Mouse (Mus musculus) liver, adult 2 months (tissue): ENCODE results near the gene Tm9sf4. TPM values are rescaled to one million over a fixed set of nuclear protein-coding genes. Genes with fewer than 3 reads are reported as not detected.

ENCODE experiments used
- DNase-seq: peaks from one replicate; pipeline ENCODE4 v3.0.0-alpha.2; 2011; ENCODE audit warnings: low read depth, low spot score; ENCODE audit errors: extremely low read depth
- H3K27ac ChIP-seq: fragments of 200-500 bp; replicated peaks from 2 replicates; pipeline ENCODE4 v1.5.1; 2012; ENCODE audit warnings: low read depth, mild to moderate bottlenecking, control low read depth, inconsistent platforms, low read length; ENCODE audit not compliant: insufficient read depth
- H3K27me3 ChIP-seq: fragments of 200-500 bp; 2 replicates; pipeline ENCODE4 v1.6.1; 2012; ENCODE audit warnings: mild to moderate bottlenecking, moderate library complexity, low read length, inconsistent platforms; ENCODE audit not compliant: control insufficient read depth, insufficient read depth
- H3K36me3 ChIP-seq: fragments of 200-500 bp; 2 replicates; pipeline ENCODE4 v1.6.1; 2012; ENCODE audit warnings: low read length, inconsistent platforms; ENCODE audit not compliant: control insufficient read depth, insufficient read depth
- H3K4me1 ChIP-seq: fragments of 200-500 bp; 2 replicates; pipeline ENCODE4 v1.6.1; 2011; ENCODE audit warnings: low read length; ENCODE audit not compliant: control insufficient read depth, insufficient read depth
- H3K4me3 ChIP-seq: fragments of 200-500 bp; 2 replicates; pipeline ENCODE4 v1.5.1; 2011; ENCODE audit warnings: low read depth, mild to moderate bottlenecking, control low read depth, low read length, moderate library complexity; ENCODE audit not compliant: insufficient read depth
- H3K79me2 ChIP-seq: fragments of 200-500 bp; 2 replicates; pipeline ENCODE4 v1.6.1; 2012; ENCODE audit warnings: inconsistent platforms, mild to moderate bottlenecking, low read length, moderate library complexity; ENCODE audit not compliant: control insufficient read depth, insufficient read depth
- H3K9ac ChIP-seq: fragments of 200-500 bp; 2 replicates; pipeline ENCODE4 v1.6.1; 2012; ENCODE audit warnings: low read depth, mild to moderate bottlenecking, control low read depth, inconsistent platforms, low read length
- CTCF ChIP-seq: fragments of 200-500 bp; IDR thresholded peaks from 2 replicates; pipeline ENCODE4 v1.5.1; 2011; ENCODE audit warnings: low read depth, low read length, control low read depth
- POLR2A ChIP-seq: fragments of 200-500 bp; IDR thresholded peaks from 2 replicates; pipeline ENCODE4 v1.6.1; 2011; ENCODE audit warnings: low read length, control low read depth; ENCODE audit not compliant: insufficient read depth; ENCODE audit errors: extremely low read depth
- WGBS: fragments of 180-500 bp; shearing (Covaris S2); methylation state at CpG from one replicate; pipeline ENCODE4 v1.1.7; 2018; 5-methylcytosine and 5-hydroxymethylcytosine counted together
- polyA plus RNA-seq: library from polyadenylated mRNA; depleted of rRNA; stranded (reverse); fragments of >200 nt; gene quantifications from 2 replicates; pipeline ENCODE4 v1.2.3, GENCODE M21; 2012
- total RNA-seq: library from RNA; depleted of rRNA; stranded (reverse); fragments of >200 nt; gene quantifications from 2 replicates; pipeline ENCODE4 v1.2.3, GENCODE M21; 2014

Tm9sf4 gene
- total and polyA plus RNA-seq, 2 experiments = 28.0 to 45.5 TPM

DNA sequence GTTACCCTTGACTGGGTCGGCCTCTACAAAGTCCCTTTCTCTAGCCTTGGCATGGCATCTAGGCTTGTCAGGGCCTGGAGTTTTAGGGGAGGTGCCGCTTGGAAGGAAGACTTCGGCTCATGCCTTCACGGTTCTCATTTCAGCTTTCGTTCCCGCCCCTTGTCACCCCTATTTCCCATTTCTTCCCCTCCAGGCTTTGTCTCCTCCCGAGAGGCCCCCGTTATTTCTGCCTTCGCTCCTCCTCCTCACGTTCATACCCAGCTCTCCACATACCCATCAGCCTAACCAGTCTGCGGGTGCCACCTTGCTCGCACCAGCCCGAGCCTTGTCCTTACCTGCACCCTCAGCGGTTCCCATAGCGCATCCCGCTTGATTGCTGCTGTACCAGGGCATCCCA lies 579 bp downstream of the Tm9sf4 start:
- no peak for TF ChIP-seq CTCF
- Histone ChIP-seq H3K9ac (peak overlapping the region; percentile 94), H3K36me3 (no peaks in the 10 kb centered on the region), H3K4me3 (peak overlapping the region; percentile 98), H3K79me2 (peaks cover 15% of the 10 kb centered on the region), H3K4me1 (peaks cover 5% of the 10 kb centered on the region), H3K27me3 (no peaks in the 10 kb centered on the region), H3K27ac (peak overlapping the region; percentile 94)
- 1% methylated on average over 16 of the region's 16 CpGs for WGBS
- no peak for DNase-seq

DNA sequence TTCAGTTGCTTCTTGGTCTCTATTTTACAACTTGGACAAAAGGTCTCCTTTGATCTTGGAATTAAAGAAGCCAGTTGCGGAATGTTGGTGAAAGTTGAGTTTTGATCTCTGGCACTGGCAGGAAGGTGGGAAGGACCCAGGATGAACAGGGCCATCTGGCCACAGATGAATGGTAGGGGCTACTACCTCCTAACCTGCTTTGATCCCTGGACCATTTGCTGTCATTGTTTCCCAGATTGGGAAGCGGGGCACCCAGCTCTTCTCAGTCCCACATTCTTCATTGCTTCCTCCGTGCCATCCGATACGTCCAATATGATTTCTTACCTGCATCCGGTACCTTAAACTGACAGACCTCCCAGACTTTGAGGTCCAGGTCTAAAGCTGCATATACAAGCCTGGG lies 6.0 kb downstream of the Tm9sf4 start:
- Histone ChIP-seq H3K27ac (no peak overlapping the region), H3K4me1 (peaks cover 7% of the 10 kb centered on the region), H3K36me3 (no peaks in the 10 kb centered on the region), H3K4me3 (no peak overlapping the region), H3K79me2 (peaks cover 21% of the 10 kb centered on the region; the same call in 1 of the 2 replicates), H3K27me3 (no peaks in the 10 kb centered on the region), H3K9ac (no peak overlapping the region)
- DNase-seq = no peak
- TF ChIP-seq CTCF (no peak), POLR2A (no peak)
- WGBS = 92% methylated on average over 6 of the region's 6 CpGs

DNA sequence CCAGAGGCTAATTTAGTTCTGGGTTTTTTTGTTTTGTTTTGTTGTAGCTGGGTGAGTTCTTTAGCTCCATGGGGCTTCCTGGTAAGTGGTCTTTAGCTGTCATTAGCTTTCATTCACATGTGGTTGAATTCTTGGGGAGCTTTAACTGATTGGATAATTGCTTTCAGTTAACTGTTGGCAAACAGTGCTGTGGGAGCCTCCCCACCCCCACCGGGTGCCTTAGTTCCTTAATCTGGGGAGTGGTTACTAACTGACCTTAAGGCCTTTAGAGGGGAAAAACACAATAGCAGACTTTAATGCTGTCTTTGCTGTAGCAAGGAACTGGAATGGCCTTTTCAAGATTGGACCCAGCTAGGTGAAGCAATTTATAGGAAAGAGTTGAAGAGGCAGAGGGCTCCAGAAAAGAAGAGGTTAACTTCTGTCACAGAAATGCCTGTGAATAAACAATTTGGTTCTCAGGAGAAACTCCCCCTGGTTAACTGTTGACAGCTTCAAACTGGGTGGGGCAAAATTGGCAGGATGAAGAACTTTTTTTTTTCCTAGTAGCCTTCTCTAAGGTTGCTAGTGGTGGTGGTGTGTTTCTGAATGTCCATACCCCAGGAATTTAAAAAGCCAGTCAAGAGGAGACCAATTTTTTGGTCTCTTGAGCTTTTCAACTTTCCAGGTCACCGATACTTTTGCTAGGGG lies 7.2 kb downstream of the Tm9sf4 start:
- no peaks in the 10 kb centered on the region for H3K36me3 ChIP-seq
- TF ChIP-seq POLR2A (no peak), CTCF (no peak)
- H3K4me3 ChIP-seq = no peak overlapping the region
- H3K79me2 ChIP-seq = peaks cover 20% of the 10 kb centered on the region; the same call in 1 of the 2 replicates
- no peak overlapping the region for H3K27ac ChIP-seq
- WGBS = 34% methylated on average over 2 of the region's 2 CpGs
- no peak overlapping the region for H3K9ac ChIP-seq
- H3K4me1 ChIP-seq = peaks cover 6% of the 10 kb centered on the region; the same call in 1 of the 2 replicates
- no peaks in the 10 kb centered on the region for H3K27me3 ChIP-seq
- DNase-seq = no peak

DNA sequence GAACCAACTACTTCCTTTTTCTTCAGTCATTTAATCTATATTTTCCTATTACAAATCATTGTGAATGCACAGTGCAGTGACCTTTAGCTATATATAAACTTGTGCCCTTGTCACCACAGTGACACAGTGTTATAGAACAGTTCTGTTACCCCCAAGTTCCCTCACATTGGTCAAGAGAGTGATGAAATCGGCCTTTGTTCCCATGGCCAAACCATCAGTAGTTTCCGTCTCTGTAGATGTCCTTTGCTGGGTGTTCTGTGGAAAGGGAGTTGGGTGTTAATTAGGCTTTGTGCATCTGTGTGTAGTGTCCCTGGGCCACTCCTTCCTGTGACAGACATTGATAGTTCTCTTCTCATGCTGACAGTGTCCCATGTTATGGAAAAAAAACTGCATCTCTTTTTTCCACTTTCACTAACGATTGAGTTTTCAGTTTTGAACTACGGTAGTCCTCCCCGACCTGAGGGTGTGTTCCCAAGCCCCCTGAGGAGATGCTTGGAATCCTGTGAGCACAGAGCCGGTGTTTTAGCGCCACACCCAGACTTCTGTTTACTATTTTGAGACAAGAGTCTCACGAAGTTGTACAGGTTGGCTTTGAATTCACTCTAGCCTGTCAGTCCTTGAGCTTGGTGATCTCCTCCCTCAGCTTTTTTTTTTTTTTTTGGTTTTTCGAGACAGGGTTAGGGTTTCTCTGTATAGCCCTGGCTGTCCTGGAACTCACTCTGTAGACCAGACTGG lies 9.6 kb downstream of the Tm9sf4 start:
- Histone ChIP-seq H3K27ac (no peak overlapping the region), H3K9ac (no peak overlapping the region), H3K4me1 (peaks cover 11% of the 10 kb centered on the region), H3K4me3 (no peak overlapping the region), H3K79me2 (peaks cover 29% of the 10 kb centered on the region; the same call in 1 of the 2 replicates), H3K36me3 (no peaks in the 10 kb centered on the region), H3K27me3 (no peaks in the 10 kb centered on the region)
- peak; percentile 45 for DNase-seq
- TF ChIP-seq CTCF (no peak), POLR2A (no peak)
- WGBS = 65% methylated on average over 9 of the region's 9 CpGs

DNA sequence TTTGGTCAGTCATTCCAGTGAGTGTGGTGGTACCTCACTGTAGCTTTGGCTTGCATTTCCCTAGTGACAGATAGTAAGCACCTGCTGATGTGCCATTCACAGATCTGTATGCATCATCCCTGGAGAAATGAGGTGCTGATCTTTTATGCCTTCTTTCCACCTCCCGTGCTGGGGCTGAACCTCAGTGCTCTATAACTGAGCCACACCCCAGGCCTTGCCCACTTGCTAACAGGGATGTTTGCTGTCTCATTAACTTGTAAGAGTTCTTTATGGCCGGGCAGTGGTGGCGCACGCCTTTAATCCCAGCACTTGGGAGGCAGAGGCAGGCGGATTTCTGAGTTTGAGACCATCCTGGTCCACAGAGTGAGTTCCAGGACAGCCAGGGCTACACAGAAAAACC lies 10.9 kb downstream of the Tm9sf4 start:
- 82% methylated on average over 5 of the region's 5 CpGs for WGBS
- Histone ChIP-seq H3K9ac (no peak overlapping the region), H3K4me3 (no peak overlapping the region), H3K4me1 (peaks cover 18% of the 10 kb centered on the region), H3K79me2 (peaks cover 23% of the 10 kb centered on the region; the same call in 1 of the 2 replicates), H3K36me3 (no peaks in the 10 kb centered on the region), H3K27ac (no peak overlapping the region), H3K27me3 (no peaks in the 10 kb centered on the region)
- no peak for DNase-seq
- TF ChIP-seq CTCF (no peak), POLR2A (no peak)

DNA sequence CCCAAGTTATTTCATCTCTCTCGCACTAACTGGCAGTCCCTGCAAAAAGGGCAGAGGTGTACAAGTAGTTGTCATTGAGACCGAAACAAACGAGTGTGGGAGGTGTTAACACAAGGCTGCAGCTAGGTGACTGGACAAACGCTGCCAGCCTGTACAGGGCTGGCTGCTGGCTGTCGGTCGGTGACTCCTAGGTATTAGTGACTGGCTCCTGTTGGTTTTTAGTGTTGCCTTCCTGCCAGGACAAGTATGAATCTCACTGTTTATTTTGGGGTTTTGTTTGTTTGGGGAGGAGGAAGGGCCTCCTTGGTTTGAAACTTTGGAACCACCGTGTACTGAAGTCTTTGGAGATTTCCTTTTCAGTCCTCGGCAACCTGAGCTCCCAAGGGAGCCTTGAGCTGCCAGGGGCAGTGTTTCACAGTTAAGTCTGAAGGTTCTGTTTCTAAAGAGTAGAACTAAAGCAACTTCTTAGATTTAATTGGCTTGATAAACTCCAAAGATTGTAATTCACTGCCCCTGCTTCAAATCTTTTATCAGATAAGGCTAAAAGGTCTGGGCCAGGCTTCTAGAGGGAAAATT lies 15.0 kb downstream of the Tm9sf4 start:
- Histone ChIP-seq H3K36me3 (peaks cover 4% of the 10 kb centered on the region), H3K79me2 (peaks cover 14% of the 10 kb centered on the region; the same call in 1 of the 2 replicates), H3K27ac (peak overlapping the region; percentile 55), H3K4me3 (no peak overlapping the region), H3K9ac (no peak overlapping the region), H3K4me1 (peaks cover 26% of the 10 kb centered on the region), H3K27me3 (no peaks in the 10 kb centered on the region)
- TF ChIP-seq POLR2A = no peak
- TF ChIP-seq CTCF = no peak
- peak; percentile 80 for DNase-seq
- 21% methylated on average over 8 of the region's 8 CpGs for WGBS
